Mouse (Mus musculus) adrenal gland, adult (tissue): ENCODE measurements at regions not wholly inside any gene's neighbourhood (a gene's known extent, or its start where the extent isn't known, plus 50 kb on each side); places are given as distances from the start of the nearest gene placed in this dataset.

Experiments used
- DNase-seq, 2 experiments: peaks; one replicate each; pipeline ENCODE4 v3.0.0; 2022 to 2023; ENCODE audit warnings: low spot score in 1 of 2; ENCODE audit not compliant: inconsistent age in 2 of 2

DNA sequence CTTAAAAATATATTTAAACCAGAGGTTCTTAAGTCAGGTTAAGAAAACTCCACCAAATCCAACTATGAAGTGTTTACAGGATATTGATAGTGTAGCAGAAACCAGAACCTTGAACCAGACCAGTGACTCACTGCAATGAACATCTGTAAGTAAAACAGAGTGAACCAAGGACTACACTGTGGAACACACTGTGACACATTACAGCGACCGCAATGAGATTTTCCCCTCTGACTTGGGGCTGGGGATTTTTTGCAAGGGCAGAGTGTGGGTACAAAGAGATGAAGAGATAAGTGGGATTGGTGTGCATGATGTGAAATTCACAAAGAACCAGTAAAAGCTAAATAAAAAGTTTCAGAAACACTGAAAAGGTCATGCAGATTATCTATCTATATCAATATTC lies 73.0 kb upstream of the Nrn1 start:
- peak; percentile 55 to 84 for DNase-seq

DNA sequence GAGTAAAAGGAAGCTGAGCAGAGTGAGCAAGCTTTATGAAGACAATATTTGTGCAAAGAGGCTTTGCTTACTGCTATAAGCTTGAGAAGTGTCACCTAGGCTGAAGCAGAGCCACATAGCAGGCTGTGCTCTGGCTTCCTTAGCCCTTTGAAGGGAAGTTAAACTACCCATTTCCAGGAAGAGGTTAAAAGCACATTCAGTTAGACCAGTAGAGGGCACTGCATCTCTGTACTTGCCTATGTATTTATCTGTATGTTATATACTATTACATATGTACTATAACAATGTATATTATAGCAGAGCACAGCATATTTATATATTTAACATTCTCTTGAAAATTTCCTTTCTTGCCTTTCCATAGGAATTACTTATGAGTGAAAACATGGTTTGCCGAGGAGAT lies 54.4 kb upstream of the Nrn1 start:
- DNase-seq, result peak in 1 of 2 experiments; percentile 50
